Mouse (Mus musculus): ENCODE results near the gene Crtac1. TPM values are rescaled to one million over a fixed set of nuclear protein-coding genes. Genes with fewer than 3 reads are reported as not detected.

Gene Crtac1
- polyA plus RNA-seq, 1 experiment from 2014 or later = 42.1 TPM

GRCm38 (mm10) chr19:42379798-42380197, 51.8 kb downstream of the Crtac1 start:
- ATAC-seq (ENCODE audit: low FRiP score, low read depth) = no peak
- no peaks in the 10 kb centered on the region for H3K9me3 ChIP-seq
- H3K4me1 ChIP-seq = peaks cover 25% of the 10 kb centered on the region
- H3K9ac ChIP-seq = no peak overlapping the region
- peak overlapping the region; percentile 65; the same call in 1 of the 2 replicates for H3K4me2 ChIP-seq (replicated peaks)
- H3K36me3 ChIP-seq = no peaks in the 10 kb centered on the region
- peaks cover 3% of the 10 kb centered on the region; the same call in 1 of the 2 replicates for H3K27me3 ChIP-seq (replicated peaks)
- H3K4me3 ChIP-seq = no peak overlapping the region
- H3K27ac ChIP-seq = no peak overlapping the region
- WGBS = 52% methylated on average over 8 of the region's 8 CpGs

DNA sequence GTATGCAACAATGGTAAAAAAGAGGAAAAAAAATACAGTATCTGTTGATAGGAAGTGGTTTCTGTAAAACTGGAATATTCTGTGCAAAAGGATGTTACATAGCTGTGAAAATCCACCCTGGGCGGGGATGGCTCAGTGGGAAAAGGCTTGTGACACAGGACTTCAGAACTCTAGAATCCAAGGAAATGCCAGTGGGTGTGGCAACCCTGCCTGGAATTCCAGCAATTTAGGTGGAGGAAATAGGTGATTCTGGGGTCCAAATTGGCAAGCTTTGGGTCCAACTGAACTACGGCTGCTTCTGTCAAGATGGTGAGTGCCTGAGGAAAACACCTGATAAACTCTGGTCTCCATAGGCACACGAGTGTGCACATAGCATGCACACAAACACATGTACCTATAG, 54.4 kb downstream of the Crtac1 start:
- peaks cover 3% of the 10 kb centered on the region; the same call in 1 of the 2 replicates for H3K27me3 ChIP-seq (replicated peaks)
- no peak overlapping the region for H3K4me2 ChIP-seq (replicated peaks)
- 84% methylated on average over 3 of the region's 3 CpGs for WGBS
- H3K4me3 ChIP-seq = no peak overlapping the region
- H3K9me3 ChIP-seq = no peaks in the 10 kb centered on the region
- H3K36me3 ChIP-seq = no peaks in the 10 kb centered on the region
- no peak for ATAC-seq (ENCODE audit: low FRiP score, low read depth)
- H3K9ac ChIP-seq = no peak overlapping the region
- peaks cover 17% of the 10 kb centered on the region for H3K4me1 ChIP-seq
- no peak overlapping the region for H3K27ac ChIP-seq

- peaks cover 4% of the 10 kb centered on the region; the same call in 1 of the 2 replicates for H3K9me3 ChIP-seq
- no peak overlapping the region for H3K27ac ChIP-seq
- H3K36me3 ChIP-seq = no peaks in the 10 kb centered on the region
- WGBS = 86% methylated on average over 4 of the region's 4 CpGs
- no peak overlapping the region for H3K4me3 ChIP-seq
- no peak overlapping the region for H3K9ac ChIP-seq
- H3K4me2 ChIP-seq (replicated peaks) = no peak overlapping the region
- no peaks in the 10 kb centered on the region for H3K27me3 ChIP-seq (replicated peaks)
- no peaks in the 10 kb centered on the region; the same call in 1 of the 2 replicates for H3K4me1 ChIP-seq
- no peak for ATAC-seq (ENCODE audit: low FRiP score, low read depth)
These were observed 68.0 kb downstream of the Crtac1 start for GRCm38 (mm10) chr19:42363551-42363950.

- no peak overlapping the region for H3K9ac ChIP-seq
- no peaks in the 10 kb centered on the region for H3K36me3 ChIP-seq
- no peak for ATAC-seq (ENCODE audit: low FRiP score, low read depth)
- H3K9me3 ChIP-seq = peaks cover 4% of the 10 kb centered on the region; the same call in 1 of the 2 replicates
- H3K4me2 ChIP-seq (replicated peaks) = no peak overlapping the region
- peaks cover 5% of the 10 kb centered on the region for H3K4me1 ChIP-seq
- no peak overlapping the region for H3K27ac ChIP-seq
- H3K27me3 ChIP-seq (replicated peaks) = no peaks in the 10 kb centered on the region
- 61% methylated on average over 7 of the region's 7 CpGs for WGBS
- H3K4me3 ChIP-seq = no peak overlapping the region
These were observed 73.2 kb downstream of the Crtac1 start for GRCm38 (mm10) chr19:42358406-42358805.

GRCm38 (mm10) chr19:42356854-42357253, 74.7 kb downstream of the Crtac1 start:
- Histone ChIP-seq H3K36me3 (no peaks in the 10 kb centered on the region), H3K27me3 (replicated peaks) (no peaks in the 10 kb centered on the region), H3K9me3 (no peaks in the 10 kb centered on the region)

DNA sequence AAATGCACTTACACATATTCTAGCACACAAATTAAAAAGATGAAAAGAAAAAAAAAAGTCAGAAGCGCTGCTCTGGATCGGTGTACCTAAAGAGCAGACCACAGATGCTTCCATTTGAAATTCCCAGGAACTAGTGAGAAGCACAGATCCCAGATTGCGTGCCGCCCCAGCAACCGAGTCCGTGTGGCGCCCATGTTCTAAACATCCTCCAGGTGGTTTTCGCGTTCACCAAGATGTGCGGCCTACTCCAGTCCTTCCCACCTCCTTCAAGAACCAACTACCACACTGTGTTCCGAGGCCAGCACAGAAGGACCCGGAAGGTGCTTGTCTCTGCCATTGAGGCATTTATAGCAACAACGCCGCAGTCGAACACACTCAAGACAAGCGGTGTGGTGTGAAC, 76.1 kb downstream of the Crtac1 start:
- 92% methylated on average over 16 of the region's 16 CpGs for WGBS
- H3K4me3 ChIP-seq = no peak overlapping the region
- peaks cover 5% of the 10 kb centered on the region for H3K4me1 ChIP-seq
- H3K9ac ChIP-seq = no peak overlapping the region
- no peaks in the 10 kb centered on the region for H3K9me3 ChIP-seq
- no peaks in the 10 kb centered on the region for H3K36me3 ChIP-seq
- H3K27ac ChIP-seq = no peak overlapping the region
- ATAC-seq (ENCODE audit: low FRiP score, low read depth) = no peak
- H3K4me2 ChIP-seq (replicated peaks) = no peak overlapping the region
- no peaks in the 10 kb centered on the region for H3K27me3 ChIP-seq (replicated peaks)

More at GRCm38 (mm10) chr19:42356854-42357253, 74.7 kb downstream of the Crtac1 start:
- Histone ChIP-seq H3K4me2 (replicated peaks) (no peak overlapping the region), H3K4me1 (peaks cover 5% of the 10 kb centered on the region), H3K9ac (no peak overlapping the region), H3K27ac (no peak overlapping the region), H3K4me3 (no peak overlapping the region)
- WGBS = 81% methylated on average over 5 of the region's 5 CpGs
- ATAC-seq (ENCODE audit: low FRiP score, low read depth) = no peak

GRCm38 (mm10) chr19:42341183-42341582, 90.4 kb downstream of the Crtac1 start:
- H3K4me1 ChIP-seq = no peaks in the 10 kb centered on the region
- H3K27ac ChIP-seq = no peak overlapping the region
- 46% methylated on average over 6 of the region's 6 CpGs for WGBS
- no peak for ATAC-seq (ENCODE audit: low FRiP score, low read depth)
- H3K36me3 ChIP-seq = no peaks in the 10 kb centered on the region
- no peak overlapping the region for H3K4me3 ChIP-seq
- no peak overlapping the region for H3K4me2 ChIP-seq (replicated peaks)
- H3K9me3 ChIP-seq = no peaks in the 10 kb centered on the region
- no peak overlapping the region for H3K9ac ChIP-seq
- no peaks in the 10 kb centered on the region for H3K27me3 ChIP-seq (replicated peaks)

- Histone ChIP-seq H3K27me3 (replicated peaks) (no peaks in the 10 kb centered on the region), H3K9ac (no peak overlapping the region), H3K4me2 (replicated peaks) (no peak overlapping the region), H3K4me3 (no peak overlapping the region), H3K9me3 (no peaks in the 10 kb centered on the region), H3K4me1 (no peaks in the 10 kb centered on the region; the same call in 1 of the 2 replicates), H3K36me3 (no peaks in the 10 kb centered on the region), H3K27ac (no peak overlapping the region)
- no peak for ATAC-seq (ENCODE audit: low FRiP score, low read depth)
- 43% methylated on average over 9 of the region's 9 CpGs for WGBS
These were observed 99.4 kb downstream of the Crtac1 start for GRCm38 (mm10) chr19:42332081-42332736.

- Histone ChIP-seq H3K36me3 (no peaks in the 10 kb centered on the region), H3K4me2 (replicated peaks) (no peak overlapping the region), H3K9ac (no peak overlapping the region), H3K27me3 (replicated peaks) (no peaks in the 10 kb centered on the region), H3K9me3 (no peaks in the 10 kb centered on the region), H3K4me3 (no peak overlapping the region), H3K27ac (no peak overlapping the region), H3K4me1 (peaks cover under 1% of the 10 kb centered on the region; the same call in 1 of the 2 replicates)
- WGBS = 87% methylated on average over 7 of the region's 7 CpGs
- ATAC-seq (ENCODE audit: low FRiP score, low read depth) = no peak
These were observed 100.1 kb downstream of the Crtac1 start for GRCm38 (mm10) chr19:42331446-42331845.

- WGBS = 73% methylated on average over 9 of the region's 9 CpGs
- no peak overlapping the region for H3K9ac ChIP-seq
- ATAC-seq (ENCODE audit: low FRiP score, low read depth) = no peak
- no peak overlapping the region for H3K4me3 ChIP-seq
- no peaks in the 10 kb centered on the region for H3K9me3 ChIP-seq
- H3K4me1 ChIP-seq = peaks cover 2% of the 10 kb centered on the region; the same call in 1 of the 2 replicates
- H3K27me3 ChIP-seq (replicated peaks) = no peaks in the 10 kb centered on the region
- H3K36me3 ChIP-seq = no peaks in the 10 kb centered on the region
- no peak overlapping the region for H3K27ac ChIP-seq
- no peak overlapping the region for H3K4me2 ChIP-seq (replicated peaks)
These were observed 103.4 kb downstream of the Crtac1 start for GRCm38 (mm10) chr19:42328160-42328559.

GRCm38 (mm10) chr19:42325894-42326293, 105.7 kb downstream of the Crtac1 start:
- no peaks in the 10 kb centered on the region for H3K9me3 ChIP-seq
- no peaks in the 10 kb centered on the region for H3K27me3 ChIP-seq (replicated peaks)
- no peak overlapping the region for H3K27ac ChIP-seq
- 12% methylated on average over 11 of the region's 11 CpGs for WGBS
- ATAC-seq (ENCODE audit: low FRiP score, low read depth) = no peak
- H3K4me2 ChIP-seq (replicated peaks) = no peak overlapping the region
- H3K36me3 ChIP-seq = no peaks in the 10 kb centered on the region
- H3K4me3 ChIP-seq = no peak overlapping the region
- H3K9ac ChIP-seq = no peak overlapping the region
- H3K4me1 ChIP-seq = 0 out of 2 replicates have a peak, but pooled peaks cover 2% of the 10 kb centered on the region

DNA sequence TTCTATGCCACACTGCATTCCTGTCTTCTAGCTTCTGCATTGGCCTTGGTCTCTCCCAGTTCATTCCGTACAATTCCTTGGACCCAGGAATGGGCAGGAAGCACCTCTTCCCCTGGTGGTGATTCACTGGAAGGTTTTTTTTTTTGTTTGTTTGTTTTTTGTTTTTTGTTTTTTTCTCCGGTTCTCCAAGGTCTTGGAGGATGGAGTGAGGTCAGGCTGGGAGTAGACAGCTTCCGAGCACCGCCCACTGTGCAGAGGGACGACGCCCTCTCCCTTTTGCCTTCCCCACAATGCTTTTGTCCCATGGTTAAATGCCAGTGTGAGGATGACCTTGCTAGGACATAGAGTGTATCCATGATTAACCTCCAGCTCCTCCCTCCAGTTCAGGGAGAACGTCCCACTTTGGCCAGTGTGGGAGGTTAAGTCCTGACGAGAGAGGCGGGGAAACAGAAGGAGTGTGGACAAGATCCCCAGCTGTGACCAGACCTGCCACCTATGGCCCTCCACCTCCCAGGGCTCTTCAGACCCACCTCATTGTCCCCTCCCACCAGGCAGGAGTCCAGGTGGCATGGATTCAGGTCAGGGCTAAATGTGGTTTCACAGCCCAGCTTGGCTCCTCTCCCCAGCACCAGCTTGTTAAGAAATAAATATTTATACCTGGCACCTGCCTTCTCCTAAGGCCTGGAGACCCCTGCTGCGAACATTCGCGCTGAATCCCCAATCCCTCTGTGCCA, 109.1 kb downstream of the Crtac1 start:
- ATAC-seq (ENCODE audit: low FRiP score, low read depth) = no peak
- no peak overlapping the region for H3K9ac ChIP-seq
- H3K4me3 ChIP-seq = no peak overlapping the region
- no peaks in the 10 kb centered on the region for H3K36me3 ChIP-seq
- no peaks in the 10 kb centered on the region for H3K9me3 ChIP-seq
- H3K27me3 ChIP-seq (replicated peaks) = no peaks in the 10 kb centered on the region
- H3K27ac ChIP-seq = no peak overlapping the region
- WGBS = 54% methylated on average over 12 of the region's 12 CpGs
- H3K4me2 ChIP-seq (replicated peaks) = no peak overlapping the region
- peaks cover 25% of the 10 kb centered on the region for H3K4me1 ChIP-seq

Measured in neural tube, embryonic 12.5 days (tissue).